Mouse (Mus musculus) forebrain, embryonic 13.5 days (tissue): Measurements from ENCODE around the gene Scpep1. TPM values are rescaled to one million over a fixed set of nuclear protein-coding genes. Genes with fewer than 3 reads are reported as not detected.
A peak's percentile ranks its signal among the peaks of the same experiment; 100 is the strongest.
"Not testable (repeated sequence)": the region's sequence is repeated elsewhere in the genome, so short reads cannot be mapped to it uniquely, and the experiment has no call there.

Experiments used
- ATAC-seq: fragments of 200-750 bp; cut with Nextera tagmentation; 2 replicates; pipeline ENCODE4 v1.8.0; 2017
- H3K27ac ChIP-seq: fragments of 300-500 bp; sonication (generic); 2 replicates; pipeline ENCODE4 v1.5.1; 2015; ENCODE audit warnings: inconsistent platforms, mild to moderate bottlenecking, moderate library complexity
- H3K27me3 ChIP-seq: fragments of 300-500 bp; sonication (generic); 2 replicates; pipeline ENCODE4 v1.6.1; 2015; ENCODE audit warnings: mild to moderate bottlenecking, inconsistent platforms
- H3K36me3 ChIP-seq: fragments of 300-500 bp; sonication (generic); 2 replicates; pipeline ENCODE4 v1.6.1; 2015; ENCODE audit warnings: mild to moderate bottlenecking, inconsistent platforms; ENCODE audit not compliant: poor library complexity, severe bottlenecking
- H3K4me1 ChIP-seq: fragments of 300-500 bp; sonication (generic); 2 replicates; pipeline ENCODE4 v1.6.1; 2015; ENCODE audit warnings: inconsistent platforms
- H3K4me2 ChIP-seq: fragments of 300-500 bp; sonication (generic); 2 replicates; pipeline ENCODE4 v1.6.1; 2015; ENCODE audit warnings: inconsistent platforms, mild to moderate bottlenecking, moderate library complexity
- H3K4me3 ChIP-seq: fragments of 300-500 bp; sonication (generic); 2 replicates; pipeline ENCODE4 v1.5.1; 2015; ENCODE audit warnings: mild to moderate bottlenecking, inconsistent platforms
- H3K9ac ChIP-seq: fragments of 300-500 bp; sonication (generic); 2 replicates; pipeline ENCODE4 v1.6.1; 2015; ENCODE audit warnings: mild to moderate bottlenecking, inconsistent platforms
- H3K9me3 ChIP-seq: fragments of 300-500 bp; sonication (generic); replicated peaks from 2 replicates; pipeline ENCODE4 v1.6.1; 2016; ENCODE audit warnings: inconsistent platforms
- WGBS: fragments of 180-500 bp; shearing (Covaris S2); methylation state at CpG from one replicate; pipeline ENCODE4 v1.1.7; 2015; 5-methylcytosine and 5-hydroxymethylcytosine counted together
- polyA plus RNA-seq: library from polyadenylated mRNA; unstranded; fragments of >200 nt; fragmentation: Nextera tagmentation; extraction: Ambion mirVana; gene quantifications from 2 replicates; pipeline ENCODE4 v1.2.1, GENCODE M21; 2015

The Scpep1 gene
- polyA plus RNA-seq, 1 experiment from 2014 or later, result 35.9 TPM

DNA sequence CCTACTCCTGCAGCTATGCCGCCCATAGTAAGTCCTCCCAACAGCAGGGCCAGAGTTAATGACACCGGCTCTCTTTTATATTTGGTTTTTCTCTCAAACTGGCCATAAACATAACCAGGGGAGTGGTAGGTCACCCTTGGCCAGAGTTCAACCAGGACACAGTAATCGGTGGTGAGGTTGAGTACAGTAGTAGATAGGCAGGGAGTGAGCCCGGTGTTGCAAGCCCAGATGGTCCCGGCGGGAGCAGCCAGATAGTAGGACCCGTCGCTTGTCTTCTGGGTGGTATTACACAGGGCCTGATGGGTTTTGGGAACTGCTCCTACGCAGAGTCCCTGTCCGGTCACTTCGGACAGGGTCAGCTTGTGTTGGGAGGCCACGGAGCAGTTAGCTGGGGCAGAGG, 63.8 kb downstream of the Scpep1 start:
- H3K36me3 ChIP-seq, H3K4me3 ChIP-seq, H3K27ac ChIP-seq, H3K27me3 ChIP-seq, H3K9me3 ChIP-seq, H3K4me2 ChIP-seq, ATAC-seq, H3K4me1 ChIP-seq, H3K9ac ChIP-seq: not testable (repeated sequence)
- 97% methylated on average over 9 of the region's 12 CpGs for WGBS

DNA sequence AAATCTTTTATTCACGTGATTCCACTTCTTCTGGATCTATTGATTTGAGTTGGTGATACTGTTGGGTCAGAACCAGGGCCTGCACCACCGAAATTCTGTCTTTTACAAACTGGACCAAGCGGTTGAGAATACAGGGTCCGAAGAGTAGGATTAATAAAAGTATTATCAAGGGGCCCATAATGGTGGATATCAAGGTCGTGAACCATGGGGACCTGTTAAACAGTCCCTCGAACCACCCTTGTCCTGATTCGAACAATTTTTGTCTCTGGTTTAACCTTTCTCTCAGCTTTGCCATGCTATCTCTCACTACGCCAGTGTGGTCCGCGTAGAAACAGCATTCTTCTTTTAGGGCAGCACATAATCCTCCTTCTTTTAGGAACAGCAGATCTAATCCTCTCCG, 64.4 kb downstream of the Scpep1 start:
- not testable (repeated sequence) for H3K9me3 ChIP-seq, H3K27me3 ChIP-seq, ATAC-seq, H3K4me2 ChIP-seq, H3K9ac ChIP-seq, H3K4me1 ChIP-seq, H3K27ac ChIP-seq, H3K4me3 ChIP-seq, H3K36me3 ChIP-seq
- 93% methylated on average over 6 of the region's 11 CpGs for WGBS

DNA sequence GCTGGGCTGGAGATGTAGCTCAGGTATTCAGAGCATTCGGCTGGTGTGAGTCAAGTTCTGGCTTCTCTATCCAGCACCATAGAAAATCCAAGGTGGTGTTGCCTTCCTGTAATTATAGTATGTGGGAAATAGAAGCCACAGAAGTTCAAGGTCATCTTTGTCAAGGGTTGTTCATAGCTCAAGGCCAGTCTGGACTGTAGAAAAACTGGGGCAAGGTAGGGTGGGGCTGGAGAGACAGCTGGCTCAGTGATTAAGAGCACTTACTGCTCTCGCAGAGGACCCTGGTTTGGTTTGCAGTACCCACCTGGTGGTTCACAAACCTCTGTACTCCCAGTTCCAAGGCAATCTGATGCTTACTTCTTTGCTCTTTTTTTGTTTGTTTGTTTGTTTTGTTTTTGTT, 66.3 kb downstream of the Scpep1 start:
- H3K4me2 ChIP-seq, result no peak overlapping the region
- 91% methylated on average over 2 of the region's 2 CpGs for WGBS
- no peak overlapping the region for H3K4me3 ChIP-seq
- no peak overlapping the region for H3K9ac ChIP-seq
- H3K9me3 ChIP-seq, result no peaks in the 10 kb centered on the region
- no peak for ATAC-seq
- no peaks in the 10 kb centered on the region for H3K27me3 ChIP-seq
- H3K36me3 ChIP-seq, result no peaks in the 10 kb centered on the region
- no peak overlapping the region for H3K27ac ChIP-seq
- H3K4me1 ChIP-seq, result peaks cover 6% of the 10 kb centered on the region; the same call in 1 of the 2 replicates

DNA sequence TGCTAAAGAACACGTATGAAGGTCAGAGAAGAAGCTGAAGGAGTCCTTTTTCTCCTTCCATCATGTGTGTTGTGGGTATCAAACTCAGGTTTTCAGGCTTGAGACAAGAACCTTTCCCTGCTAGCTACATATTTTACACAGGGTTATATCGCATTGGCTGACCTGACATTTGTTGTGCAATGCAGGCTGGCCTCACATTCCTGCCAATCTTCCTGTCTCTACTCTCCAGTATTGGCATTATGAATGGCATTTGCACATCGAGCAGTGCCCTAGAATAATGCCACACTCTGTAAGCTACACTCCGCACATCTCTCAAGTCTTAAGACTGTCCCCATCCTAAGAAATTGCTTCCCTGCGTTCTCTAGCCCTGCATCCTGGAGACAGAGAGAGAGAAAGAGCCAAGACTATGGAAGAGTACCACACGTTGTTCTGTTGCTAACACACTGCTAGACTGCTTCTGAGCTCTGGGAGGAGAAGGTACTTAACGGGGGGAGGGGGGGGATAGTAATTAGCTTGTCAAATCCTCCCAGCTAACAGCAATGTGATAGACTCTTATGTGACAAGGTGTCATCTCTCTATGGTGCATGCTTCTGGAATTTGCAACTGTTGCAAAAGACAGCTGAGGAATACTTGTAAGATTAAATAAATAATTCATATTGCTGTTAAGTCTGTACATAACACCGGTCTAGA, 70.7 kb downstream of the Scpep1 start:
- H3K4me3 ChIP-seq, result no peak overlapping the region
- peak; percentile 65; the same call in 1 of the 2 replicates for ATAC-seq
- H3K4me2 ChIP-seq, result no peak overlapping the region
- H3K27ac ChIP-seq, result peak overlapping the region; percentile 63
- H3K9me3 ChIP-seq, result no peaks in the 10 kb centered on the region
- no peaks in the 10 kb centered on the region for H3K27me3 ChIP-seq
- no peaks in the 10 kb centered on the region for H3K36me3 ChIP-seq
- 70% methylated on average over 8 of the region's 8 CpGs for WGBS
- no peak overlapping the region for H3K9ac ChIP-seq
- H3K4me1 ChIP-seq, result peaks cover 6% of the 10 kb centered on the region; the same call in 1 of the 2 replicates

DNA sequence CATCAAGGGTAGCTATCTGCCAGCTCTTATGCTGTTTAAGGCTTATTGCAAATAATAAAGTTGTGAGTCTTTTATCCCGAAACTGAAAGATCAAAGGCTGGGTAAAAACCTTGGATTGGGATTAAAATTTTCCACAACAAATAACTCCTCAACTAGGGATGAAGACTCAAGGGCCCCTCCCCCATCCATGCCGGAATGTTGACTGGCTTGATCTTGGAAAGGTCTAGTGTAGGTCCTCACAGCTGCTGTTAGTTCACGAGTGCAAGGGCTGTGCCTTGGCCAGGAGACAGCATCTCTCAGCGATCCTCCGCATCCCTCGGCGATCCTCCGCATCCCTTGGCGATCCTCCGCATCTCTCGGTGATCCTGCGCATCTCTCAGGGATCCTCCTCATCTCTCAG, 77.3 kb downstream of the Scpep1 start:
- no peak for ATAC-seq
- Histone ChIP-seq H3K36me3 (no peaks in the 10 kb centered on the region), H3K4me2 (no peak overlapping the region), H3K9ac (no peak overlapping the region), H3K27me3 (peaks cover 15% of the 10 kb centered on the region), H3K4me1 (peaks cover 10% of the 10 kb centered on the region), H3K9me3 (no peaks in the 10 kb centered on the region), H3K4me3 (no peak overlapping the region), H3K27ac (no peak overlapping the region)
- WGBS, result 91% methylated on average over 12 of the region's 12 CpGs

Other genes starting within 250 kb of the Scpep1 start
- gene Msi2, start 237.0 kb downstream of the Scpep1 start, polyA plus RNA-seq, result 31.5 and 36.5 TPM in 2 replicates
- gene Akap1, start 90.9 kb downstream of the Scpep1 start, polyA plus RNA-seq, result 21.8 and 26.4 TPM in 2 replicates
- not detected in 2 replicates for gene Elobl, start 11.5 kb upstream of the Scpep1 start, polyA plus RNA-seq
- gene Coil, start 14.8 kb upstream of the Scpep1 start, polyA plus RNA-seq, result 21.1 and 25.2 TPM in 2 replicates
- 2.4 and 3.0 TPM in 2 replicates for gene Trim25, start 43.9 kb upstream of the Scpep1 start, polyA plus RNA-seq
- gene Dgke, start 111.4 kb upstream of the Scpep1 start, polyA plus RNA-seq, result 8.7 and 9.9 TPM in 2 replicates
- not detected in 2 replicates for gene Gm525, start 118.4 kb upstream of the Scpep1 start, polyA plus RNA-seq